Mouse (Mus musculus) heart, adult 11 months (tissue): ENCODE data around the gene Fam83e.

Experiments
- DNase-seq: peaks from one replicate; pipeline ENCODE4 v3.0.0; 2022

Gene Fam83e

DNA sequence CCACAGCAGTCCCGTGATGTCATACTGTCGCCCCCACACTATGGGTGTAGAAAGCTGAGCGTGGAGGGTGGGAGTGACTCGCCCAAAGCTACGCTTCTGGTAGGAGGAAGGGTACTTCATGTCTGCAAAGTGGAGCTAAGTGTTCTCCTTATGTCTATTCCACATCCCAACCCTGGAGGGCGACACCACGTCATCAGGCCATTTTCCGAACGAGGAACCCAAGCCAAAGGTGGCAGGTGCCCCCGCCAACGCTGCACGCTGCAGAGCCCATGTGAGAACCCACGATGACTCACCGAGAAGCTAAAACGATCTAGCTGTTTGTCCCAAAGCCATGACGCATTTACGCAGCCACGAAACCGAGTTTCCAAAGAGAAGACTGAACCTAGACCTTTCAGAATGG, 21.3 kb downstream of the Fam83e start:
- no peak for DNase-seq

DNA sequence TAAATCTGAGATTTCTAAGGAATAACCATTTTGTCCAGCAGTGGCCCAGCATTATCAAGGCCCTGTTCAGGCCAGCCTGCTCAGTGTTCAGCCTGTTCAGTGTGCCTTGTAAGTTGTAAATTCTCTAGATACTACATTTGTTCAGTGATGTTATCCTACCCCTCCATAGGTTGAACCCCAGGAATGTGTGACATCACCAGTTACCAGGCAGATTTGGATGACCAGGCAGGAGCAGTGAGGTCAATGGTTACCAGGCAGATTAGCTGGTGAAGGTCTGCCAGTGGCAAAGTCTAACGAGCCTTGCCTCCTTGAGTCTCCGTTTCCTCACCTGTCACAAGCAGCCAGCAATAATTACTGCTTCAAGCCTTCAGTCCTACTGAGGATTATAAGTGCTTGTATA, 23.4 kb downstream of the Fam83e start:
- DNase-seq = peak; percentile 94

DNA sequence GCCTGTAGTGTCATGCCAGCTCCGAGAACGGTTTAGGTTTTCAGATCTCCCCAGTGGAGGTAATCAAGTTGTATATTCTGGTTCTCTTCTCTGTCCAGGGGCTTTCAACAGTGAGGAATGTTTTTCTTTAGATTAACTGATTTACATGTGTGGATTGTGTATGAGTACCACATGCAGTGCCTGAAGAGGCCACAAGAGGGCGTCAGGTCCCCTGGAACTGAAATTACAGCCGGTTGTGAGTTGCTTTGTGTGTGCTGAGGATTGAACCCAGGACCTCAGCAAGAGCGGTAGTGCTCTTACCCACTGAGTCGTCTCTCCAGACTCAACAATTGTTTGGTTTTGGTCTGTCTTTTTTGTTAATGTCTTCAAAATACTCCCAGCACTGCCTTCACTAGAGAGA, 25.5 kb downstream of the Fam83e start:
- DNase-seq = no peak

DNA sequence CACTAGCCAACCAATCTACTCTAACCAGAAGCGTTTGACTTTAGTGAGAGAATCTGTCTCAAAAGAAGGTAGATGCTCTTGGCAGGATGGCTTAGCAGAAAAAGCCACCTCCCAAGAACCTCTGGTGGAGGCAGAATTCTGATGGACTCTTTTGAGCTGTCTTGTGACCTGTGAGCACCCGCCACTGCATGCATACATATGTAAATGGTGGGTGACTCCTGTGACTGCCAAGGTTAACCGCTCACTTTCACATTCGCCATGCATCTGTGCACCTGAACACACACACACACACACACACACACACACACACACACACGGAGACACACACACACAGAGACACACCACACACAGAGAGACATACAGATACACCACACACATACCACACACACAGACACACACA, 26.4 kb downstream of the Fam83e start:
- DNase-seq = no peak

DNA sequence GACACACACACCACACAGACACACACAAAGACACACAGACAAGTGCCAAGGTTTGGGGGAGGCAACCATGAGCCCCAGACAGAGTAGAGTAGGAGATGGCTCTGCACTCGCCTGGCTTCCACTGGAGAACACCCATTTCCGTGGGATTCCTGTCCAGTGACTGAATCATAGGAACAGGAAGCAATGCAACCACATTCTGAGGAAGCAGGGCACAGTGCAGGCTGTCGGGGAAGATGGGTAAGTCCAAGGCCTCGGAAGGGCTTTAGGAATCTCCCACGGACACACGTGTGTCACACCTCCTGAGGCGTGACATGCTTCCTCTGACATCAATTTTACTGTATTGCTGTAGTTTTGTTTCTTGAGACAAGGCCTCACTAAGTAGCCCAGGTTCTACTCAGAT, 27.1 kb downstream of the Fam83e start:
- no peak for DNase-seq

DNA sequence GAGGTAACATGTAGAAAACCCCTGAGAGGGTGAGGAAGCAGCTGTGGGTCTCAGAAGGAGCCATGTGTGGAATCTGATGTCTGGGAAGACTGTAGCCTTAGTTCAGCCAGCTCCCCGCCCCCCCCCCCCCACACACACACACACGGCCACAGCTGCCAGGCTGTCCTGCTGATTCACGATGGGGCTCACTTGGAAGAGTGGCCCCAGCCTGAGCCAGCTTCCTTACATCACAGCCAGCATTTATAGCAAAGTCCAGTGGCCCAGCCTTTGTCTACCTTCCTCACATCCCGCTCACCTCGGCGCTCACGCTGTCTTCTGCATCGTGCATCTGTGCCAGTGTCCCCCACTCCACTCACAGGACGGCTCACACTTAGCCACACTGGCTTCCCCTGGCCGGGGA, 28.4 kb downstream of the Fam83e start:
- DNase-seq = no peak

DNA sequence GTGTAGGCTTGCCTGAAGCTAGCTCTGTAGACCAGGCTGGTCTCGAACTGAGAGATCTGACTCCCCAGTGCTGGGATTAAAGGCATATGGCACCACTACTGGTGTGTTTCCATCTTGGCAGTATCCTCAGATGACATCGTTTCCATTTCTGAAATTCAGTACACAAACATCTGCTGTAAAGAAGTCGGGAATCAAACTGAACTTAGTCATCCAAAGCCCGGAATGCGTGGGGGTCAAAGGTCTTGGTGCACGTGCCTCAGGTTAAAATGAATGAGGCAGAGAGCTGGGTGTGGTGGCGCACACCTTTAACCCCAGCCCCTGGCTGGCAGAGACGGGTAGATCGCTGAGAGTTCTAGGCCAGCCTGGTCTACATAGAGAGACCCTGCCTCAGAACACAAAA, 29.1 kb downstream of the Fam83e start:
- DNase-seq = no peak

DNA sequence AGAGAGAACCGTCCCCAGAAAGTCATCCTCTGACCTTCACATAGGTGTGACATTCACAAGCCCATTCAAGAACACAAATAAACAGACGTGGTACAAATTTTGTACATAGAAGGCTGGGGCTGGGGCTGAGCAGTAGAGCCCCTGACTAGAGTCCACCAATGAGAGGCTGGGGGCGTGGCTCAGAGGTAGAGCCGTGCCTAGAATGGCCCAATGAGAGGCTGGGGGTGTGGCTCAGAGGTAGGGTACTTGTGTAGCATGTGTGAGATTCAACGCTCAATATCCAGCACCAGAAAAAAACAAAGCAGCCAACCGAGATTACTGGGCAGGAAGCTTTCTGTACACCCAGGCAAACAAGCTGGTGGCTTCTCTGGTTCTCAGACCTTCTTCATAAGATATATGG, 34.7 kb downstream of the Fam83e start:
- DNase-seq = no peak

DNA sequence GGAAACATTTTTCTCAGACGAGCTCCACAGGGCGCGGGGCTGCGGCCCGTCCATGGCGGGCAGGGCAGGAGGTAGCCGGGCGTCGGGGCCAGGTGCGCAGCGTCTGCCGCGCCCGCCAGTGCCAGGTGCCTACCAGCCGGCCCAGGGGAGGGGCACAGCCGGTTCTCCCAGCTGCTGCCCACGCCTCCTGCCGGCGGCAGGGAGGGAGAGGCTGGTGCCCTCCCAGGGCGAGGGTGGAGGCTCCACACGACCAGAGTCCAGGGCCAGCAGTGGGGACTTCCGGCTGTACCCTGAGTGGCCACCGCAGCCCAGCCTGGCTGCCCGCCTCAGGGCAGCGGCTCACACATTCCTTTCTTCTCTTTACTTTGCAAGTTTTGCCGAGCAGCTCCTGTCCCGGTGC, 38.4 kb downstream of the Fam83e start:
- DNase-seq = no peak

DNA sequence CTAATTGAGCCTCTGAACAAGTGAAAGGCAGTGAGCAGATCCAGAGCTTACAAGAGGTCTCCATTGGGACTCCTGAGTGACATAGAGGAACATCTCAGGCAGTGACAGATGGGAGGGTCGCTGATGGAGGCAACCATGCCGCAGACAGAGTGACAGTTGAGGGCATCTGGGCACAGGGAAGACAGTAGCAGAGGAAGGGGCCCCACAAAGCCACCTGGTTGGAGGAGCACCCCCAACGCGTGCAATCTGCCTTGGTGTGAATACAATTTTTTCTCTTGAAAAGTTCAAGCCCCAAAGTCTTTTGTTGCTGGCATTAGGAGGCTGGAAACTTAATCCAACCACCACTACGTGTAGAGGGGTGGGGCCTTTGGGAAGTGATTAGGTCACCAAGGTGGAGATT, 39.1 kb downstream of the Fam83e start:
- DNase-seq = no peak

DNA sequence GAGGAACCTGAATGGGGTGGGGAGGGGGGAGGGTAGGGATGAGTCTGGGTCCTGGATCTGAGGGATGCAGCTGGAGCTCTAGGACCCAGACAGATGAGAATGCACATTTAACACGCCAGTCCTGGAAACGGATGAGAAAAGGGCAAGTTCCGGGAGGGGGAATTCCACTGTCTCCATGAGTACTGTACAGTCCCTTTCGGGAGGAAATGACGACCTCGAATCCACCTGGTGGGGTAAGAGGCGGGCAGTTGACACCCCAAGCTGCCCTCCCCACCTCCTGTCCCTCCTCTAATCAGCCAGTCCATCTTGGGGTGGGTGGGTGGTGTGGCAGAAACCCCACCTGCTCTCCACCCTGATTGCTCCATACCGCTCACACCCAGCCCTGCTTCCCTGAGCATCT, 45.0 kb downstream of the Fam83e start:
- no peak for DNase-seq

DNA sequence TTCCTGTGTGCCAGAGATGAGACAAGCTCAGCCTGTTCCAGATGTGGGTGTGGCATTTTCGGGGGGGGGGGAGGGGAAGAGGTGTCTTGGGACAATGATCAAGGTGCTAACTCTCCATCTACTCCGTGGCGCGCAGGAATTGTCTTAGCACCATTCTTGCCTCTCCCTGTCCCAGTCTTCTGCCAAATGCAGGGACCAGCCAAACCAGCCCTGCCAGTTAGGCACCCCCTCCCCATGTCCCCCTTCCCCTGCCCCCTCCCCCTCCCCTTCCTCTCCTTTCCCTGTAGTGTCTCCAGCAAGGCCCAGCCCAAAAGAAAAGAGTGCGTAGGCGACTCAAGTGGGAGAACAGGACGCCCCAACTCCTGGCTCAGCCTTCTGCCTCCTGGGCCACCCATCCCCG, 45.8 kb downstream of the Fam83e start:
- no peak for DNase-seq

DNA sequence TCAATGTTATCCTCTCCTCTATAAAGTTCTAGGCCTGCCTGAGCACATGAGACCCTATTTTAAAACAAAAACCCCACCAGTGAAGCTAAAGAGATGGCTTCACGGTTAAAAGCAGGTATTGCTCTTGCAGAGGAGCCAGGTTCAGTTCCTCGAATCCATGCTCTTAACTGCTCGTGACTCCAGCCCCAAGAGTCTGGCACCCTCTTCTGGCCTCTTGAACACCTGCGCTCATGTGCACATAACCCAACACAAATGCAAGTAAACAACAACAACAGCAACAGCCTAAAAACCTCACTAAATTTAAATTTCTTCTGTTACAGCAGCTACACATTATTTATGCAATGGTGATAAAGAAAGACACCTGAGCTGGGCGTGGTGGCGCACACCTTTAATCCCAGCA, 46.5 kb downstream of the Fam83e start:
- no peak for DNase-seq

DNA sequence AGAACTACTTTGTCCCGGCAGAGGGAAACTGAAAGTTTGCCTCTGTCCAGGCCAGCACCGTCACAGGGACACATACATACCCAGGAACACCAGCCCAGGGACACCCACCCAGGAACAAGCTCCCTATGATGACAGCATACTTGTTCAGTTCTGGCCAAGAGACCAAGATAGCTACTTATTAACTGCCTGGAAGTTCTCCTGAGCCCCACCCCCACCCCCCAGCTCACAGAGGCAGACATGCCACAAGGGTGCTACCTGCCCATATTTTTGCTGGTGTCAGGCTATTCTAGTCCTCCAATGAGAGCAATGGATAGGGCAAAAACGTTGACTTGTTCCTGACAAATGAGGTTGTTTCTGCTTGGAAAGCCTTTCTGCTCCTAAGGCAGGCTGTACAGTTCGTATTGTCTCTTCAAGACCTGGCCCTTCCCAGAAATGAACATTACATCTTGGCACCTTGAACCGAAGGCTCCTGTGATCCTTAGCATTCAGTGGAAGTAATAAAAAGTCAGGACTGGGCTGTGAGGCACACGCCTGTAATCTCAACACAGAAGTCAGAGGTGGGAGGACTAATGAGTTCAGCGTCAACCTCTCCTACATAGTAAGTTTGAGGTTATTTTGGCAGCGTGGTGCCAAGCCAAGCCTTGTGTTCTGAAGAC, 49.5 kb downstream of the Fam83e start:
- DNase-seq = no peak

DNA sequence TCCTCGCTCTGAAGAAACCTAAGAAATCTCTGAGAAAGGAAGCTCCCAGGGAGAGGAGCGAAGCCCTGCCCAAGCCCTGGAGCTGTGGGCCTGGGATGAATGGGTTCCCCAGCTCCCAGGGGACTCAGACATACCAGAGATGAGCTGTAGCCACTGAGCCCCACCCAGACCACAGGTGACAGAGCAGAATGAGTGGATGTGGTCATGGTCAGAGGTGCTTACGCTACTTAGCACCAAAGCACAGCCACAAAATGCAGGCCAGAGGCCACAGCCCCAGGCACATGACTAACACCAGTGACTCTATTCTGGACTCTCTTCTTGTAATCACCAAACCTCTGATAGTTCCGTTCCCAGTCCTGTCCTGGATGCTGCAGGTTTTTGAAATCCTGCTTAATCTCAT, 50.1 kb downstream of the Fam83e start:
- peak; percentile 82 for DNase-seq

DNA sequence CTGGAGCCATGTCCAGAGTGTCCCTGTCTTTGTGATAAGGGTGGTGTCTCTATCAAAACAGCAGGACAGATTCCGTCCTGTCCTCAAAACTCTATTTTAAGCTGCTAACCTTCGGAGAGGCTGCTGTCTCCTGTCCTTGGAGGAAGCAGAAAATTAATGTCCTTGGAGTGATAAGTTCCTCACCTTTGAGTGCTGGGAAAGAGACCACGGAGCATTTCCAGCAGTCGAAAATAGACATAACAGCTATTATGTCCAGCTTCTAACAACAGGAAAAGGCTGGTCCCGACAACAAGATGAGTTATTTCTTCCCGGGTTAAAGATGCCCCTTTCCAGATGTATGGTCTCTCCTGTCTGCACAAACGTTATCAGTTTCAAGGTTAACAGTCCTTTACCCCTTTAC, 54.2 kb downstream of the Fam83e start:
- DNase-seq = no peak
